Mouse (Mus musculus): ENCODE results near the gene Wdr75. TPM values are rescaled to one million over a fixed set of nuclear protein-coding genes. Genes with fewer than 3 reads are reported as not detected.

The Wdr75 gene
- polyA plus RNA-seq, 1 experiment from 2014 or later, result 58.1 TPM

DNA sequence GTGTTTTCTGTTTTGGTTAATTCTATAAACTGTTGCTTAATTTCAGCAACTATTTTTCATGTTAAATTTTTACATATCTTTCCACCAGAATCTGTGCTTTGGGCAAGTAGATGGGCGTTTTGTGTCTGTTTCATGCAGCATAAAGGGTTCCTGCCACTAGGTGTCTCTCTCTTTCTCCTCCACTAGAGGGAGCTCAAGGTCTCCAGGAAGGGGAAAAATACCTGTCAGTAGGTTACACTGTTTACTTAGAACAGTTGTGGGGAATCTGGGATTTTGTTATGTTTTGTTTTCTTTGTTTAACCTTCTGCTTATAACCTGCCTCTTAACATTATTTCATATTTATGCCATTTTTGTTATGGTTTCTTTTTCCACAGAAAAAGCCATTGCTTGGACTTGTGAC is 21.9 kb downstream of the Wdr75 start:
- peak; percentile 84 for DNase-seq (ENCODE audit: low spot score)
- H3K4me3 ChIP-seq (replicated peaks; ENCODE audit: low read depth, low read length), result no peak overlapping the region
- H3K27ac ChIP-seq, result no peak overlapping the region
- H3K4me2 ChIP-seq (ENCODE audit: low read length), result no peak overlapping the region
- H3K36me3 ChIP-seq (ENCODE audit: insufficient read depth, low read length), result peaks cover 45% of the 10 kb centered on the region
- ATAC-seq (replicated peaks; ENCODE audit: low FRiP score, low read depth), result no peak
- no peak overlapping the region for H3K9ac ChIP-seq (ENCODE audit: low read depth, low read length)
- no peaks in the 10 kb centered on the region for H3K9me3 ChIP-seq (replicated peaks; ENCODE audit: low read length)
- WGBS, result 18% methylated on average over 1 of the region's 1 CpGs
- no peaks in the 10 kb centered on the region for H3K27me3 ChIP-seq (ENCODE audit: insufficient read depth, low read length)
- H3K4me1 ChIP-seq (replicated peaks; ENCODE audit: insufficient read depth, low read length), result no peaks in the 10 kb centered on the region
- TF ChIP-seq CTCF (IDR thresholded peaks at IDR 0.05; ENCODE audit: low read depth), result peak; percentile 96

DNA sequence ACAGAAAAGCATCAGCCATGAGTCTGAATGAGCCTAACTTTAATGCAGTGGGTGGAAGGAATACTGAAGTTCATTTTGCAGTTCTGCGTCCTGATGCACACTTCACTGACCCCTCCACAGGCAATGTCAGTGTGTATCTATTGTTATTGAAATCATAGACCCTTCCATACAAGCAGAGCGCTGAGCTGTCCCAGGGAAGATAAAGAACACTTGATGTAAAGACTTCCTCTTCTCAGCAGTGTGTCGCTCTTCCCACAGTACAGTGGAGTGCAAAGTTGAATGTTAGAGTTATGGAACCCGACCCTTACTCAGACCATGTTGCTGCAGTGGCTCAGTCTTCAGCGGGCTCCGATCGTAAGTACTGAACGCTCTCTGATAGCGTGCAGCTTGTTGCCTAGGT is 23.6 kb downstream of the Wdr75 start:
- Histone ChIP-seq H3K4me2 (ENCODE audit: low read length) (no peak overlapping the region), H3K27me3 (ENCODE audit: insufficient read depth, low read length) (no peaks in the 10 kb centered on the region), H3K9ac (ENCODE audit: low read depth, low read length) (no peak overlapping the region), H3K4me1 (replicated peaks; ENCODE audit: insufficient read depth, low read length) (no peaks in the 10 kb centered on the region), H3K36me3 (ENCODE audit: insufficient read depth, low read length) (peaks cover 46% of the 10 kb centered on the region; the same call in 1 of the 2 replicates), H3K9me3 (replicated peaks; ENCODE audit: low read length) (no peaks in the 10 kb centered on the region), H3K27ac (no peak overlapping the region), H3K4me3 (replicated peaks; ENCODE audit: low read depth, low read length) (no peak overlapping the region)
- 94% methylated on average over 9 of the region's 9 CpGs for WGBS
- no peak for ATAC-seq (replicated peaks; ENCODE audit: low FRiP score, low read depth)
- DNase-seq (ENCODE audit: low spot score), result no peak
- TF ChIP-seq CTCF (IDR thresholded peaks at IDR 0.05; ENCODE audit: low read depth), result no peak

DNA sequence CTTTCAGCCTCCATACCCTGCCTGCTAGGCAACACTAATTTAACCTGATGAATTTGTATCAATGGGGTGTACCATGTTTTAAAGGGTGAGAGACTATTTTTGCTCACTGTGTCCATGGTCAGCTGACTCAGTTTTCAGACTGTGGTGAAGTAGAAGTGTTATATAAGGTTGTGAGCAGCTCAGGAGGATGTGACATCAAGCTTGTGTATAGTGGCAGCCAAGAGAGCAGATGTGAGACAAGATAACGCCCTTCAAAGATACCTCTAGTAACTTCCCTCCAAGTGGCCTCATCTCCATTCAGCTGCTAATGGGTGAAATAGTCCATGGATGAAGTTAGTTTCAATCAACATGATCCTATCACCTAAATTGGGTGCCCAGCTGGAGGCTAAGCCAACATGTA is 29.5 kb downstream of the Wdr75 start:
- Histone ChIP-seq H3K9ac (ENCODE audit: low read depth, low read length) (no peak overlapping the region), H3K4me2 (ENCODE audit: low read length) (no peak overlapping the region), H3K4me3 (replicated peaks; ENCODE audit: low read depth, low read length) (no peak overlapping the region), H3K9me3 (replicated peaks; ENCODE audit: low read length) (no peaks in the 10 kb centered on the region), H3K27ac (no peak overlapping the region), H3K27me3 (ENCODE audit: insufficient read depth, low read length) (no peaks in the 10 kb centered on the region), H3K4me1 (replicated peaks; ENCODE audit: insufficient read depth, low read length) (no peaks in the 10 kb centered on the region), H3K36me3 (ENCODE audit: insufficient read depth, low read length) (peaks cover 27% of the 10 kb centered on the region; the same call in 1 of the 2 replicates)
- ATAC-seq (replicated peaks; ENCODE audit: low FRiP score, low read depth) (no peak), DNase-seq (ENCODE audit: low spot score) (no peak)
- no peak for TF ChIP-seq CTCF (IDR thresholded peaks at IDR 0.05; ENCODE audit: low read depth)
- WGBS, result 85% methylated on average over 1 of the region's 1 CpGs

DNA sequence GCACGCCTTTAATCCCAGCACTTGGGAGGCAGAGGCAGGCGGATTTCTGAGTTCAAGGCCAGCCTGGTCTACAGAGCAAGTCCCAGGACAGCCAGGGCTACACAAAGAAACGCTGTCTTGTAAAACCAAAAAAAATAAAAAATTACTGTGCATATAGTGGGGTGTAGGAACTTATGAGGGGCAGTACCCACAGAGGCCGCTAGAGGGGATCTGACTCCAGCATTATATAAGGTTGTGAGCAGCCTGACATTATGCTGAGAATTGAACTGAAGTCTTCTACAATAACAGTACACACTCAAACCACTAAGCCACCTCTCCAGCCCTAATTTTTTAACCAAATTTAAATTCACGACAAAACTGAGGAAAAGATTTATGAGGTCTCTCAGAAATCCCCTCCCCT is 30.2 kb downstream of the Wdr75 start:
- no peaks in the 10 kb centered on the region for H3K27me3 ChIP-seq (ENCODE audit: insufficient read depth, low read length)
- TF ChIP-seq CTCF (IDR thresholded peaks at IDR 0.05; ENCODE audit: low read depth), result peak; percentile 87
- no peak overlapping the region for H3K27ac ChIP-seq
- no peaks in the 10 kb centered on the region for H3K4me1 ChIP-seq (replicated peaks; ENCODE audit: insufficient read depth, low read length)
- no peaks in the 10 kb centered on the region for H3K9me3 ChIP-seq (replicated peaks; ENCODE audit: low read length)
- no peak overlapping the region for H3K4me3 ChIP-seq (replicated peaks; ENCODE audit: low read depth, low read length)
- H3K36me3 ChIP-seq (ENCODE audit: insufficient read depth, low read length), result peaks cover 24% of the 10 kb centered on the region; the same call in 1 of the 2 replicates
- no peak overlapping the region for H3K4me2 ChIP-seq (ENCODE audit: low read length)
- peak; percentile 83 for DNase-seq (ENCODE audit: low spot score)
- no peak overlapping the region for H3K9ac ChIP-seq (ENCODE audit: low read depth, low read length)
- 50% methylated on average over 5 of the region's 5 CpGs for WGBS
- ATAC-seq (replicated peaks; ENCODE audit: low FRiP score, low read depth), result peak; percentile 89

GRCm38 (mm10) chr1:45825630-45826029 is 30.7 kb downstream of the Wdr75 start:
- Histone ChIP-seq H3K9me3 (replicated peaks; ENCODE audit: low read length) (no peaks in the 10 kb centered on the region), H3K4me2 (ENCODE audit: low read length) (no peak overlapping the region), H3K36me3 (ENCODE audit: insufficient read depth, low read length) (peaks cover 22% of the 10 kb centered on the region; the same call in 1 of the 2 replicates), H3K4me1 (replicated peaks; ENCODE audit: insufficient read depth, low read length) (no peaks in the 10 kb centered on the region), H3K27me3 (ENCODE audit: insufficient read depth, low read length) (no peaks in the 10 kb centered on the region), H3K4me3 (replicated peaks; ENCODE audit: low read depth, low read length) (no peak overlapping the region), H3K27ac (no peak overlapping the region), H3K9ac (ENCODE audit: low read depth, low read length) (no peak overlapping the region)
- no peak for TF ChIP-seq CTCF (IDR thresholded peaks at IDR 0.05; ENCODE audit: low read depth)
- ATAC-seq (replicated peaks; ENCODE audit: low FRiP score, low read depth) (no peak), DNase-seq (ENCODE audit: low spot score) (no peak)
- 87% methylated on average over 3 of the region's 3 CpGs for WGBS

DNA sequence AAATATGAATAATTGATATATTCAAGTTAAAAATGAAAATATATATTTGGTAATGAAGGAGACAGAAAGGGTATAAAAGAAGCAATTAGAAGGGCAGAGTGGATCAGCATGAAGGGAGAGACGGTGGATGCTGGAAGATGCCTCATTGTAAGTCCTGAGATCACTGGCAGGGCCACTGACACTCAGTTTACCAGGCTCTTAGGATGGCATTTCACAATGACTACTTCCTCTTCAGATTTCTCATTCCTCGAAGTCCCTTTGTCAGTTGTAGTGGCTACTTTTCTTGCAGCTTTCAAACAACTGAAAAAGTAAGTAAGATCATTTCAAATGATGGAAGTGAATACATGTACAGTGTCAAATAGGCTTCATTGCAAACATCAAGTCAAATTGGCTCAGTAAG is 31.2 kb downstream of the Wdr75 start:
- Histone ChIP-seq H3K27me3 (ENCODE audit: insufficient read depth, low read length) (no peaks in the 10 kb centered on the region), H3K4me3 (replicated peaks; ENCODE audit: low read depth, low read length) (no peak overlapping the region), H3K36me3 (ENCODE audit: insufficient read depth, low read length) (peaks cover 17% of the 10 kb centered on the region; the same call in 1 of the 2 replicates), H3K4me1 (replicated peaks; ENCODE audit: insufficient read depth, low read length) (no peaks in the 10 kb centered on the region), H3K9me3 (replicated peaks; ENCODE audit: low read length) (no peaks in the 10 kb centered on the region), H3K27ac (no peak overlapping the region), H3K4me2 (ENCODE audit: low read length) (no peak overlapping the region), H3K9ac (ENCODE audit: low read depth, low read length) (no peak overlapping the region)
- ATAC-seq (replicated peaks; ENCODE audit: low FRiP score, low read depth) (no peak), DNase-seq (ENCODE audit: low spot score) (no peak)
- WGBS, result 77% methylated on average over 2 of the region's 2 CpGs
- TF ChIP-seq CTCF (IDR thresholded peaks at IDR 0.05; ENCODE audit: low read depth), result no peak

GRCm38 (mm10) chr1:45826796-45827195 is 31.8 kb downstream of the Wdr75 start:
- Histone ChIP-seq H3K9ac (ENCODE audit: low read depth, low read length) (no peak overlapping the region), H3K9me3 (replicated peaks; ENCODE audit: low read length) (no peaks in the 10 kb centered on the region), H3K36me3 (ENCODE audit: insufficient read depth, low read length) (peaks cover 15% of the 10 kb centered on the region; the same call in 1 of the 2 replicates), H3K4me3 (replicated peaks; ENCODE audit: low read depth, low read length) (no peak overlapping the region), H3K4me1 (replicated peaks; ENCODE audit: insufficient read depth, low read length) (no peaks in the 10 kb centered on the region), H3K27me3 (ENCODE audit: insufficient read depth, low read length) (no peaks in the 10 kb centered on the region), H3K4me2 (ENCODE audit: low read length) (no peak overlapping the region), H3K27ac (no peak overlapping the region)
- no peak for ATAC-seq (replicated peaks; ENCODE audit: low FRiP score, low read depth)
- no peak for TF ChIP-seq CTCF (IDR thresholded peaks at IDR 0.05; ENCODE audit: low read depth)
- no peak for DNase-seq (ENCODE audit: low spot score)
- 91% methylated on average over 2 of the region's 2 CpGs for WGBS

Data from kidney, postnatal 0 days (tissue).